Mouse (Mus musculus) ES-E14 (cell line): ENCODE data around the gene Insrr.

ENCODE experiments used
- HCFC1 ChIP-seq: IDR thresholded peaks from 2 replicates; pipeline ENCODE4 v1.6.1; 2012; ENCODE audit warnings: low read length, inconsistent platforms, borderline replicate concordance; ENCODE audit not compliant: insufficient read depth
- MAFK ChIP-seq: IDR thresholded peaks from 2 replicates; pipeline ENCODE4 v1.6.1; 2014; ENCODE audit warnings: mild to moderate bottlenecking, low read depth, low read length, inconsistent platforms; ENCODE audit not compliant: insufficient read depth
- ZC3H11A ChIP-seq: IDR thresholded peaks from 2 replicates; pipeline ENCODE4 v1.6.1; 2012; ENCODE audit warnings: low read depth, mild to moderate bottlenecking, inconsistent platforms, low read length, borderline replicate concordance
- ZNF384 ChIP-seq: IDR thresholded peaks from 2 replicates; pipeline ENCODE4 v1.6.1; 2012; ENCODE audit warnings: low read depth, low read length, inconsistent platforms

DNA sequence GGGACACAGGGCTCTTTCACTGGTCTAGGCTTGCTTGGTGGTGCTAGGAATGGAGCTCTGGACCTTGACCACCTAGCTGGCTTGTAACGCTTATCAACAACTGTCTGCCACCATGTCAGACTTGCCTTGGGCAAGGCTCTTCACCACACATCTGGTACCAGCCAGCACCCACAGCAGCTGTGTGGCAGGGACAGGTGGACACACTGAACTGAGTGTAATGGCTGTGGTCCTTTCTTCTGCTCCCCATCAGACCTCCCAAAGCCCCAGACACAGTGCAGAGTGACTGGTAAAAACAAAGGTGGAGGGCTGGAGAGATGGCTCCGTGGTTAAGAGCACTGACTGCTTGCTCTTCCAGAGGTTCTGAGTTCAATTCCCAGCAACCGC lies 30.5 kb upstream of the Insrr start:
- TF ChIP-seq MAFK: no peak
- TF ChIP-seq ZNF384: no peak
- TF ChIP-seq ZC3H11A: no peak
- no peak for TF ChIP-seq HCFC1
